Comparison of ENCODE assay signal across 21 mouse cellular contexts in the genomic region with DNA sequence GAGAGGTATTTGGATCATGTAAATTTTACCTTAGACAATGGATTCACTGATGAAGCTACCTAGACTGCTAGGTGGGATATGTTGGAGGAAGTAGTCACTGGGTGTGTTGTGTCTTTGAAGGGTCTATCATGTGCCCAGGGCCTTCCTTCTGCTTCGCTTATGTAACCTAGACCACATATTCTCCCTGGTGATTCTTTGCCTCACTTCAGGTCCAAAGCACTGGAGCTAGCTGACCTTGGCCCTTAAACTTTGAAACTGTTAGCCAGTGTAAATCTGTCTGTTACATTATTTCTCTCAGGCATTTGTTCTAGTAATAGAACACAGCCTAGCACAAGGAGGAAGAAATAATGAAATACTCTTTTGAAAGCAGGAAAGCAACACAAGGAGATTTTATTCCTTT. TPM values are rescaled to one million over a fixed set of nuclear protein-coding genes. Genes with fewer than 3 reads are reported as not detected.
A peak's percentile ranks its signal among the peaks of the same experiment; 100 is the strongest.
DNase-seq lines count a peak whose midpoint lies in the region; ATAC-seq and TF ChIP-seq lines count a peak whose summit lies in the region.
"Not testable (repeated sequence)": the region's sequence is repeated elsewhere in the genome, so short reads cannot be mapped to it uniquely, and the experiment has no call there.
"Had no signal": no experiment of that assay in that cellular context is flagged by ENCODE, and none has a peak within 500 bp of the region (broad histone marks: within the 10 kb centered on the region; RNA-seq: fewer than 3 reads in every experiment).

No protein-coding gene starts in this region.

- not testable (repeated sequence) for H3K4me1 ChIP-seq in hindbrain, embryonic 14.5 days (replicated peaks; ENCODE audit: control insufficient read depth, insufficient read depth, low read length); kidney, adult 2 months (ENCODE audit: control insufficient read depth, insufficient read depth, low read length); liver, adult 2 months (ENCODE audit: control insufficient read depth, insufficient read depth, low read length)

- H3K9ac ChIP-seq in hindbrain, embryonic 14.5 days; liver, adult 2 months (ENCODE audit: low read depth, low read length): not testable (repeated sequence)

- not testable (repeated sequence) for H3K36me3 ChIP-seq in hindbrain, embryonic 14.5 days (replicated peaks; ENCODE audit: control insufficient read depth, insufficient read depth); kidney, adult 2 months (ENCODE audit: control insufficient read depth, insufficient read depth, low read length); liver, adult 2 months (ENCODE audit: control insufficient read depth, insufficient read depth, low read length)

- H3K27me3 ChIP-seq in hindbrain, embryonic 14.5 days (ENCODE audit: control insufficient read depth, insufficient read depth, low read length); kidney, adult 2 months (replicated peaks; ENCODE audit: control insufficient read depth, insufficient read depth, low read length); liver, adult 2 months (ENCODE audit: control insufficient read depth, insufficient read depth, low read length): not testable (repeated sequence)

- not testable (repeated sequence) for H3K4me3 ChIP-seq in hindbrain, embryonic 14.5 days (replicated peaks; ENCODE audit: low read length); kidney, adult 2 months (ENCODE audit: insufficient read depth, low read depth, low read length); liver, adult 2 months (ENCODE audit: insufficient read depth, low read depth, low read length)

- not testable (repeated sequence) for TF ChIP-seq POLR2A in kidney, adult 2 months (IDR thresholded peaks at IDR 0.05; ENCODE audit: low read depth, low read length); liver, adult 2 months (IDR thresholded peaks at IDR 0.05; ENCODE audit: extremely low read depth, insufficient read depth, low read length)

- 42% methylated on average over 1 of the region's 1 CpGs for WGBS in hindbrain, embryonic 14.5 days
- 27% methylated on average over 1 of the region's 1 CpGs for WGBS in kidney, adult 2 months
- 39% methylated on average over 1 of the region's 1 CpGs for WGBS in liver, adult 2 months

- not testable (repeated sequence) for H3K79me2 ChIP-seq in liver, adult 2 months (ENCODE audit: control insufficient read depth, insufficient read depth, low read length)

- TF ChIP-seq CTCF in kidney, adult 2 months (conservative IDR thresholded peaks at IDR 0.05; ENCODE audit: insufficient read depth, insufficient read length, low read depth, low read length); liver, adult 2 months (IDR thresholded peaks at IDR 0.05; ENCODE audit: low read depth, low read length): not testable (repeated sequence)

- H3K4me2 ChIP-seq in hindbrain, embryonic 14.5 days (replicated peaks) = not testable (repeated sequence)

- ATAC-seq in hindbrain, embryonic 14.5 days (ENCODE audit: low FRiP score) = not testable (repeated sequence)

- H3K27ac ChIP-seq in hindbrain, embryonic 14.5 days; liver, adult 2 months (replicated peaks; ENCODE audit: insufficient read depth, low read depth, low read length): not testable (repeated sequence)
- H3K27ac ChIP-seq in kidney, adult 2 months (ENCODE audit: insufficient read depth, low read depth, low read length) = peak overlapping the region; percentile 80

- H3K9me3 ChIP-seq in hindbrain, embryonic 14.5 days (ENCODE audit: control insufficient read depth, low read length) = not testable (repeated sequence)

- peak; percentile 11 for DNase-seq in hindbrain, embryonic 14.5 days (ENCODE audit: low spot score)
- DNase-seq in kidney, adult 2 months = peak; percentile 67
- peak; percentile 8 to 20 for DNase-seq in kidney, adult 8-10 months
- DNase-seq in kidney, adult 9 months = peak; percentile 65
- DNase-seq in kidney, postnatal 36 days = peak; percentile 11 to 28
- peak; percentile 44 for DNase-seq in liver, adult 2 months (ENCODE audit: extremely low read depth, low read depth, low spot score)

RNA-seq across cellular contexts. Expression of a gene that starts 13.9 kb away (rescaled TPM):
- polyA plus RNA-seq in hindbrain, embryonic 14.5 days (2014; fragmentation: Nextera tagmentation; extraction: Ambion mirVana) = not detected in 2 replicates
- polyA plus RNA-seq in kidney, adult 2 months (2012; rRNA removed) = not detected in 2 replicates
- total RNA-seq in liver, adult 2 months (2014; rRNA removed) = not detected in 2 replicates
- polyA plus RNA-seq in liver, adult 2 months (2012; rRNA removed) = not detected in 2 replicates
- total RNA-seq: adrenal gland, adult 18-20 months; adrenal gland, adult 2 months; adrenal gland, adult 8-10 months; adrenal gland, postnatal 14 days; adrenal gland, postnatal 25 days; adrenal gland, postnatal 36 days; CH12.LX; ES-E14; MEL had no signal
- polyA plus RNA-seq: activated CD4-positive, CD25-positive, alpha-beta regulatory T cell, adult 4 months; adrenal gland, adult 2 months; brain, embryonic 14.5 days; C2C12; CD4-positive, CD25-positive, alpha-beta regulatory T cell, adult 4 months; G1E; Patski had no signal

Comparison
In these comparisons a context has a peak if more than half of its experiments do, and no peak if none do; other contexts are left out.
1. DNase-seq: peak in every context shown above with its lines; median percentile 67 in kidney, adult 2 months; 65 in kidney, adult 9 months; 44 in liver, adult 2 months; 20 in kidney, postnatal 36 days; 14 in kidney, adult 8-10 months; 11 in hindbrain, embryonic 14.5 days.